Mouse (Mus musculus): ENCODE results near the gene Mertk.

- TF ChIP-seq MAFK (IDR thresholded peaks at IDR 0.05; ENCODE audit: insufficient read depth, low read depth, low read length): no peak
- TF ChIP-seq CHD2 (IDR thresholded peaks at IDR 0.05; ENCODE audit: low read depth, low read length): no peak
- no peak for TF ChIP-seq ZC3H11A (IDR thresholded peaks at IDR 0.05; ENCODE audit: borderline replicate concordance, low read depth, low read length)
- no peak for TF ChIP-seq ZNF384 (IDR thresholded peaks at IDR 0.05; ENCODE audit: low read depth, low read length)
Measured at GRCm38 (mm10) chr2:128782231-128782630, 83.5 kb downstream of the Mertk start.

All from ES-E14 (cell line).